Mouse (Mus musculus) forebrain, embryonic 12.5 days (tissue): ENCODE results near the gene Plcl2. TPM values are rescaled to one million over a fixed set of nuclear protein-coding genes. Genes with fewer than 3 reads are reported as not detected.
"Not testable (repeated sequence)": the region's sequence is repeated elsewhere in the genome, so short reads cannot be mapped to it uniquely, and the experiment has no call there.

Source experiments
- ATAC-seq: fragments of 200-750 bp; cut with Nextera tagmentation; 2 replicates; pipeline ENCODE4 v1.8.0; 2017; ENCODE audit warnings: moderate TSS enrichment; ENCODE audit not compliant: low FRiP score
- H3K27ac ChIP-seq: fragments of 300-500 bp; sonication (generic); 2 replicates; pipeline ENCODE4 v1.5.1; 2016; ENCODE audit warnings: mild to moderate bottlenecking
- H3K27me3 ChIP-seq: fragments of 300-500 bp; sonication (generic); 2 replicates; pipeline ENCODE4 v1.6.1; 2016; ENCODE audit warnings: mild to moderate bottlenecking
- H3K36me3 ChIP-seq: fragments of 300-500 bp; sonication (generic); replicated peaks from 2 replicates; pipeline ENCODE4 v1.6.1; 2016; ENCODE audit warnings: mild to moderate bottlenecking
- H3K4me1 ChIP-seq: fragments of 300-500 bp; sonication (generic); 2 replicates; pipeline ENCODE4 v1.6.1; 2016
- H3K4me2 ChIP-seq: fragments of 300-500 bp; sonication (generic); 2 replicates; pipeline ENCODE4 v1.6.1; 2016; ENCODE audit warnings: mild to moderate bottlenecking, moderate library complexity
- H3K4me3 ChIP-seq: fragments of 300-500 bp; sonication (generic); replicated peaks from 2 replicates; pipeline ENCODE4 v1.5.1; 2016; ENCODE audit warnings: mild to moderate bottlenecking
- H3K9ac ChIP-seq: fragments of 300-500 bp; sonication (generic); 2 replicates; pipeline ENCODE4 v1.6.1; 2016; ENCODE audit warnings: mild to moderate bottlenecking
- H3K9me3 ChIP-seq: fragments of 300-500 bp; sonication (generic); 2 replicates; pipeline ENCODE4 v1.6.1; 2016
- WGBS: fragments of 180-500 bp; shearing (Covaris S2); methylation state at CpG from one replicate; pipeline ENCODE4 v1.1.7; 2016; 5-methylcytosine and 5-hydroxymethylcytosine counted together
- polyA plus RNA-seq: library from polyadenylated mRNA; unstranded; fragments of >200 nt; fragmentation: Nextera tagmentation; extraction: Ambion mirVana; gene quantifications from 2 replicates; pipeline ENCODE4 v1.2.1, GENCODE M21; 2016

The Plcl2 gene
- polyA plus RNA-seq, 1 experiment from 2014 or later, result 9.4 TPM

- H3K4me1 ChIP-seq, result no peaks in the 10 kb centered on the region
- ATAC-seq, result no peak
- no peak overlapping the region for H3K4me2 ChIP-seq
- no peaks in the 10 kb centered on the region for H3K9me3 ChIP-seq
- H3K36me3 ChIP-seq, result no peaks in the 10 kb centered on the region
- no peak overlapping the region for H3K27ac ChIP-seq
- 93% methylated on average over 2 of the region's 2 CpGs for WGBS
- H3K9ac ChIP-seq, result no peak overlapping the region
- no peak overlapping the region for H3K4me3 ChIP-seq
- no peaks in the 10 kb centered on the region for H3K27me3 ChIP-seq
Observed at GRCm38 (mm10) chr17:50552130-50552529, 42.9 kb downstream of the Plcl2 start.

GRCm38 (mm10) chr17:50557566-50558238 lies 48.5 kb downstream of the Plcl2 start:
- H3K27me3 ChIP-seq, result no peaks in the 10 kb centered on the region
- H3K9ac ChIP-seq, result no peak overlapping the region
- WGBS, result 84% methylated on average over 12 of the region's 12 CpGs

GRCm38 (mm10) chr17:50558239-50558625 lies 49.0 kb downstream of the Plcl2 start:
- Histone ChIP-seq H3K4me3 (no peak overlapping the region), H3K36me3 (no peaks in the 10 kb centered on the region), H3K9ac (no peak overlapping the region), H3K27me3 (no peaks in the 10 kb centered on the region), H3K4me2 (no peak overlapping the region), H3K27ac (no peak overlapping the region), H3K9me3 (no peaks in the 10 kb centered on the region), H3K4me1 (no peaks in the 10 kb centered on the region)
- ATAC-seq, result no peak
- 87% methylated on average over 4 of the region's 4 CpGs for WGBS

More at GRCm38 (mm10) chr17:50557566-50558238, 48.5 kb downstream of the Plcl2 start:
- no peak overlapping the region for H3K4me3 ChIP-seq
- no peaks in the 10 kb centered on the region for H3K4me1 ChIP-seq
- no peaks in the 10 kb centered on the region for H3K9me3 ChIP-seq
- no peak overlapping the region for H3K27ac ChIP-seq
- ATAC-seq, result no peak
- no peak overlapping the region for H3K4me2 ChIP-seq
- no peaks in the 10 kb centered on the region for H3K36me3 ChIP-seq

- Histone ChIP-seq H3K4me3 (no peak overlapping the region), H3K9me3 (no peaks in the 10 kb centered on the region), H3K27me3 (no peaks in the 10 kb centered on the region), H3K4me1 (peaks cover 5% of the 10 kb centered on the region; the same call in 1 of the 2 replicates), H3K27ac (no peak overlapping the region), H3K4me2 (no peak overlapping the region), H3K36me3 (no peaks in the 10 kb centered on the region), H3K9ac (no peak overlapping the region)
- WGBS, result 47% methylated on average over 8 of the region's 8 CpGs
- ATAC-seq, result no peak
Observed at GRCm38 (mm10) chr17:50565376-50566123, 56.3 kb downstream of the Plcl2 start.

GRCm38 (mm10) chr17:50568846-50569245 lies 59.6 kb downstream of the Plcl2 start:
- Histone ChIP-seq H3K4me2 (no peak overlapping the region), H3K9ac (no peak overlapping the region), H3K27me3 (no peaks in the 10 kb centered on the region), H3K36me3 (no peaks in the 10 kb centered on the region), H3K9me3 (no peaks in the 10 kb centered on the region), H3K4me1 (peaks cover 5% of the 10 kb centered on the region; the same call in 1 of the 2 replicates), H3K4me3 (no peak overlapping the region), H3K27ac (no peak overlapping the region)
- 91% methylated on average over 2 of the region's 2 CpGs for WGBS
- no peak for ATAC-seq

GRCm38 (mm10) chr17:50570228-50570627 lies 61.0 kb downstream of the Plcl2 start:
- WGBS, result 95% methylated on average over 5 of the region's 5 CpGs
- not testable (repeated sequence) for H3K9me3 ChIP-seq, H3K27me3 ChIP-seq, H3K9ac ChIP-seq, H3K4me2 ChIP-seq, ATAC-seq, H3K4me1 ChIP-seq, H3K4me3 ChIP-seq, H3K36me3 ChIP-seq, H3K27ac ChIP-seq

GRCm38 (mm10) chr17:50570681-50571398 lies 61.6 kb downstream of the Plcl2 start:
- WGBS, result 80% methylated on average over 5 of the region's 5 CpGs
- no peak overlapping the region for H3K4me3 ChIP-seq
- no peaks in the 10 kb centered on the region for H3K9me3 ChIP-seq
- no peak overlapping the region for H3K9ac ChIP-seq
- no peaks in the 10 kb centered on the region for H3K27me3 ChIP-seq
- no peak overlapping the region for H3K27ac ChIP-seq
- H3K4me2 ChIP-seq, result no peak overlapping the region
- no peak for ATAC-seq
- no peaks in the 10 kb centered on the region for H3K4me1 ChIP-seq
- H3K36me3 ChIP-seq, result no peaks in the 10 kb centered on the region

GRCm38 (mm10) chr17:50574161-50574560 lies 65.0 kb downstream of the Plcl2 start:
- Histone ChIP-seq H3K36me3 (no peaks in the 10 kb centered on the region), H3K9me3 (no peaks in the 10 kb centered on the region), H3K4me1 (no peaks in the 10 kb centered on the region), H3K9ac (no peak overlapping the region), H3K4me2 (no peak overlapping the region), H3K4me3 (no peak overlapping the region), H3K27ac (no peak overlapping the region), H3K27me3 (no peaks in the 10 kb centered on the region)
- WGBS, result 91% methylated on average over 12 of the region's 12 CpGs
- ATAC-seq, result no peak

- Histone ChIP-seq H3K9me3 (no peaks in the 10 kb centered on the region), H3K36me3 (no peaks in the 10 kb centered on the region), H3K4me1 (no peaks in the 10 kb centered on the region), H3K27me3 (no peaks in the 10 kb centered on the region), H3K4me2 (no peak overlapping the region), H3K4me3 (no peak overlapping the region), H3K9ac (no peak overlapping the region), H3K27ac (no peak overlapping the region)
- 88% methylated on average over 3 of the region's 3 CpGs for WGBS
- ATAC-seq, result no peak
Observed at GRCm38 (mm10) chr17:50580416-50580815, 71.2 kb downstream of the Plcl2 start.

- Histone ChIP-seq H3K36me3 (no peaks in the 10 kb centered on the region), H3K4me1 (no peaks in the 10 kb centered on the region), H3K4me2 (no peak overlapping the region), H3K4me3 (no peak overlapping the region), H3K27ac (no peak overlapping the region), H3K9me3 (no peaks in the 10 kb centered on the region), H3K9ac (no peak overlapping the region), H3K27me3 (no peaks in the 10 kb centered on the region)
- ATAC-seq, result no peak
- 90% methylated on average over 5 of the region's 5 CpGs for WGBS
Observed at GRCm38 (mm10) chr17:50586834-50587233, 77.6 kb downstream of the Plcl2 start.

GRCm38 (mm10) chr17:50587941-50588340 lies 78.7 kb downstream of the Plcl2 start:
- no peaks in the 10 kb centered on the region for H3K36me3 ChIP-seq
- ATAC-seq, result no peak

GRCm38 (mm10) chr17:50600178-50600577 lies 91.0 kb downstream of the Plcl2 start:
- Histone ChIP-seq H3K4me2 (no peak overlapping the region), H3K4me1 (no peaks in the 10 kb centered on the region), H3K4me3 (no peak overlapping the region), H3K27ac (no peak overlapping the region), H3K36me3 (no peaks in the 10 kb centered on the region), H3K27me3 (no peaks in the 10 kb centered on the region), H3K9ac (no peak overlapping the region), H3K9me3 (no peaks in the 10 kb centered on the region)
- 82% methylated on average over 6 of the region's 6 CpGs for WGBS
- peak; percentile 17; the same call in 1 of the 2 replicates for ATAC-seq

More at GRCm38 (mm10) chr17:50587941-50588340, 78.7 kb downstream of the Plcl2 start:
- H3K9me3 ChIP-seq, result no peaks in the 10 kb centered on the region
- WGBS, result 87% methylated on average over 3 of the region's 3 CpGs
- no peak overlapping the region for H3K4me3 ChIP-seq
- H3K9ac ChIP-seq, result no peak overlapping the region
- no peaks in the 10 kb centered on the region for H3K27me3 ChIP-seq
- no peak overlapping the region for H3K27ac ChIP-seq
- H3K4me1 ChIP-seq, result no peaks in the 10 kb centered on the region
- H3K4me2 ChIP-seq, result no peak overlapping the region
